Mouse (Mus musculus) forebrain, embryonic 12.5 days (tissue): ENCODE data around the gene Chid1. TPM values are rescaled to one million over a fixed set of nuclear protein-coding genes. Genes with fewer than 3 reads are reported as not detected.

ENCODE experiments used
- ATAC-seq: fragments of 200-750 bp; cut with Nextera tagmentation; 2 replicates; pipeline ENCODE4 v1.8.0; 2017; ENCODE audit warnings: moderate TSS enrichment; ENCODE audit not compliant: low FRiP score
- H3K27ac ChIP-seq: fragments of 300-500 bp; sonication (generic); 2 replicates; pipeline ENCODE4 v1.5.1; 2016; ENCODE audit warnings: mild to moderate bottlenecking
- H3K27me3 ChIP-seq: fragments of 300-500 bp; sonication (generic); 2 replicates; pipeline ENCODE4 v1.6.1; 2016; ENCODE audit warnings: mild to moderate bottlenecking
- H3K36me3 ChIP-seq: fragments of 300-500 bp; sonication (generic); replicated peaks from 2 replicates; pipeline ENCODE4 v1.6.1; 2016; ENCODE audit warnings: mild to moderate bottlenecking
- H3K4me1 ChIP-seq: fragments of 300-500 bp; sonication (generic); 2 replicates; pipeline ENCODE4 v1.6.1; 2016
- H3K4me2 ChIP-seq: fragments of 300-500 bp; sonication (generic); 2 replicates; pipeline ENCODE4 v1.6.1; 2016; ENCODE audit warnings: mild to moderate bottlenecking, moderate library complexity
- H3K4me3 ChIP-seq: fragments of 300-500 bp; sonication (generic); replicated peaks from 2 replicates; pipeline ENCODE4 v1.5.1; 2016; ENCODE audit warnings: mild to moderate bottlenecking
- H3K9ac ChIP-seq: fragments of 300-500 bp; sonication (generic); 2 replicates; pipeline ENCODE4 v1.6.1; 2016; ENCODE audit warnings: mild to moderate bottlenecking
- H3K9me3 ChIP-seq: fragments of 300-500 bp; sonication (generic); 2 replicates; pipeline ENCODE4 v1.6.1; 2016
- WGBS: fragments of 180-500 bp; shearing (Covaris S2); methylation state at CpG from one replicate; pipeline ENCODE4 v1.1.7; 2016; 5-methylcytosine and 5-hydroxymethylcytosine counted together
- polyA plus RNA-seq: library from polyadenylated mRNA; unstranded; fragments of >200 nt; fragmentation: Nextera tagmentation; extraction: Ambion mirVana; gene quantifications from 2 replicates; pipeline ENCODE4 v1.2.1, GENCODE M21; 2016

Chid1 gene
- polyA plus RNA-seq: 24.0 and 24.2 TPM in 2 replicates

GRCm38 (mm10) chr7:141539556-141540311, at the start of gene Chid1:
Chid1 (minus strand) TSS chr7:141539857.
- Histone ChIP-seq H3K36me3 (no peaks in the 10 kb centered on the region), H3K4me2 (peak within 1 kb of the TSS; percentile 88), H3K9ac (peak within 1 kb of the TSS; percentile 89), H3K27me3 (0 out of 2 replicates have a peak, but pooled peaks cover 6% of the 10 kb centered on the region), H3K4me1 (peaks cover 23% of the 10 kb centered on the region), H3K27ac (peak within 1 kb of the TSS; percentile 74), H3K9me3 (no peaks in the 10 kb centered on the region), H3K4me3 (peak within 1 kb of the TSS; percentile 67)
- peak; percentile 97 for ATAC-seq
- WGBS: under 1% methylated on average over 46 of the region's 46 CpGs

GRCm38 (mm10) chr7:141588890-141589289, 49.2 kb upstream of the Chid1 start:
- ATAC-seq: no peak
- Histone ChIP-seq H3K4me2 (no peak overlapping the region), H3K4me1 (no peaks in the 10 kb centered on the region), H3K36me3 (peaks cover 29% of the 10 kb centered on the region), H3K9ac (no peak overlapping the region), H3K27me3 (no peaks in the 10 kb centered on the region), H3K27ac (no peak overlapping the region), H3K4me3 (no peak overlapping the region), H3K9me3 (no peaks in the 10 kb centered on the region)
- WGBS: 95% methylated on average over 6 of the region's 6 CpGs

DNA sequence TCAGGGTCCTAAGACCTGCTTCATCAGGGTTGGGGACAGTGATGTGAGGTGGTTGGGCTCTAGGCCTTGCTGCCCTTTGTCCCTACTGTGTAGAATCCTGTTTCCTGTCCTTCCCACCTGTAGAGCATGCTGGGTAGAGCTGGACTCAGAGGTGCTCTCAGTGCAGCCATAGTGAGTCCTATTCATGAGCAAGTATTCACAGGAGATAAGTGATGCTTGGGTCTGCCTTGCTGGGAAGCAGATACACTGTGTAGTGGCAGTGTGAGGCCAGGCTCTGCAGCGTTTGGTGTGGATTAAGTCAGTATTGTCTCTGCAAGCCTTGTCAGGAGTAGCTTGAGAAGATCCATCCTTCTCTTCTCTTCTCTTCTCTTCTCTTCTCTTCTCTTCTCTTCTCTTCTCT, 46.2 kb upstream of the Chid1 start:
- WGBS: 93% methylated on average over 1 of the region's 1 CpGs
- ATAC-seq: no peak
- H3K27ac ChIP-seq: no peak overlapping the region

DNA sequence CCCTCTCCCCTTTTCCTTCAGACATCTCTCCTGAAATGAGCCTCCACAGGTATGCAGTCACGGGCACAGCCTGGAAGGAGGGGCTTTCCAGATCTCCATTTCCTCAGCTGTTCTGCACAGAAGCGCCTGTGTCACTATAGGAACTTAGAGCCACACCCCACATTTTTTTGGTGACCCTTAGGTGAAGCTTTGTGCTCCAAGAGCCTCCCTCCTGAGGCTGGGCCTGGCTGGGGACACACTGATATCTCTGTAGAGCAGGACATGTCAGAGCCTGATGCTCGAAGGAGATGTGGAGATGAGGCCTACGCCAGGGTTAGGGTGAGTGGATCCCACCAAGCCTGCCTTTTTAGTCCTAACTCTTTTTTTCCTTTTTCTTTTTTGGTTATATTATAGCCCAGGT, 45.6 kb upstream of the Chid1 start:
- 90% methylated on average over 4 of the region's 4 CpGs for WGBS
- Histone ChIP-seq H3K9ac (no peak overlapping the region), H3K4me2 (no peak overlapping the region), H3K27me3 (no peaks in the 10 kb centered on the region), H3K4me3 (no peak overlapping the region), H3K27ac (no peak overlapping the region), H3K36me3 (peaks cover 12% of the 10 kb centered on the region), H3K4me1 (no peaks in the 10 kb centered on the region), H3K9me3 (no peaks in the 10 kb centered on the region)
- no peak for ATAC-seq

More for the DNA sequence above, 46.2 kb upstream of the Chid1 start:
- Histone ChIP-seq H3K27me3 (no peaks in the 10 kb centered on the region), H3K4me2 (no peak overlapping the region), H3K4me3 (no peak overlapping the region), H3K9me3 (no peaks in the 10 kb centered on the region), H3K4me1 (no peaks in the 10 kb centered on the region), H3K36me3 (peaks cover 18% of the 10 kb centered on the region), H3K9ac (no peak overlapping the region)

DNA sequence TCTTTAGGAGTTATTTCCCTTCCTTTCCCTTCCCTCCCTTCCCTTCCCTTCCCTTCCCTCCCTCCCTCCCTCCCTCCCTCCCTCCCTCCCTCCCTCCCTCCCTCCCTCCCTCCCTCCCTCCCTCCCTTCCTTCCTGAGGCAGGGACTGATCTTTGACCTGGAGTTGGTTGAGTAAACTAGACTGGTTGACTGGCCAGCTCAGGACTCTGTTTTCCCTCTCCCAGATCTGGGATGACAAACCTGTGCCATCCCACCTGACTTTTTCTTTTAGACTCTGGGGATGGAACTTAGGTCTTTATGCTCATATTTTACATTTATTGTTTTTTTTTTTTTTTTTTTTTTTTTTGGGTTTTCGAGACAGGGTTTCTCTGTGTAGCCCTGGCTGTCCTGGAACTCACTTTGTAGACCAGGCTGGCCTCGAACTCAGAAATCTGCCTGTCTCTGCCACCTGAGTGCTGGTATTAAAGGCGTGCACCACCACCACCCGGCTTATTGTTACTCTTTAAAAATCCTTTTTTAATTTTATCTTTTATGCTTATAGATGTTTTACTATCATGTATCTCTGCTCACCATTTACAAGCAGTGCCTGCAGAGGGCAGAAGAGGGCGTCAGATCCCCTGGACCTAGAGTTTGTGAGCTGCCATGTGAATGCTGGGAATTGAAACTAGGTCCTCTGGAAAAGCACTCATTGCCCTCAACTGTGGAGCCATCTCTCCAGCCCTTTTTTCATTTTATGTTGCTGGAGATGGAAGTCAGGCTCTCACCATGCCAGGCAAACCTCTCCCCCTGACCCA, 44.6 kb upstream of the Chid1 start:
- no peak overlapping the region for H3K9ac ChIP-seq
- 93% methylated on average over 4 of the region's 5 CpGs for WGBS
- no peak overlapping the region for H3K4me2 ChIP-seq
- peaks cover 5% of the 10 kb centered on the region; the same call in 1 of the 2 replicates for H3K36me3 ChIP-seq
- no peaks in the 10 kb centered on the region for H3K4me1 ChIP-seq
- no peaks in the 10 kb centered on the region for H3K27me3 ChIP-seq
- H3K27ac ChIP-seq: no peak overlapping the region
- no peak for ATAC-seq
- no peaks in the 10 kb centered on the region for H3K9me3 ChIP-seq
- no peak overlapping the region for H3K4me3 ChIP-seq

DNA sequence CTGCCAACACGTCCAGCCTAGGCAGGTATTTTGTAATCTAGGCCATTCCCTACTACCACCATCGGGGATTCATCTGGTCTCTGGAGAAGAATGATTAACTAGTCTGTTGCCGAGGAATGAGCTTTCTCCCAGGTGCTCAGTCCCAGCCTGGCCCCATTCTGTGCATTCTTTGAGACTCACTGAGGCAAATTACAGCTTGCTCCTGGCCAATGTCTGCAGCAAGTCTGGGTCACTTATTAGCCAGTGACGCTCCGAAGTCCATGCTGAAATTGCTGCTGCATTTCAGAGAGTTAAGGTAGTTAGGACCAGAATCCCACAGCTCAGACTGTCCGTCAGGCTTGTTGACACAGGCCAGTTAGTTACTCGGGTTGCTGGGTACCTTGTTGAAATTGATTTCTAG, 41.7 kb upstream of the Chid1 start:
- H3K27me3 ChIP-seq: no peaks in the 10 kb centered on the region
- no peaks in the 10 kb centered on the region for H3K36me3 ChIP-seq
- H3K9me3 ChIP-seq: no peaks in the 10 kb centered on the region
- H3K4me1 ChIP-seq: no peaks in the 10 kb centered on the region
- no peak overlapping the region for H3K4me2 ChIP-seq
- H3K4me3 ChIP-seq: no peak overlapping the region
- no peak overlapping the region for H3K9ac ChIP-seq
- WGBS: 88% methylated on average over 7 of the region's 7 CpGs
- no peak overlapping the region for H3K27ac ChIP-seq
- no peak for ATAC-seq

DNA sequence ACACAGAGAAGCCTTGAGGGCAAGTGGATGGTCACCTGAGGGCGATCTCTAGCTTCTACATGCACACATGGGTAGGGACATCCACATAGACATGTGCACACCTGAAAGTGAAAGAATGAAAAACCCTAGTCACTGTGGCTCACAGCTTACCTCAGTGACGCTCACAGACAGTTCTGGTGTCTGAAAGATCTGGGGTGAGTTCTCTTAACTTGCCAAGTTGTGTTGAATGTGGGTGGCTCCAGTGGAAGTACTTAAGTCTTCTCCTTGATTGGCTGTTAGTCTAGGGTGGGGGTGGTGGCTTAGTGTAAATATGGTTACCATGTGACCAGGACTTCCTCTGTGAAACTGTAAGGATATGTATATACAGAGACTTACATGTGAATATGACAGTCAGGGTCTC, 39.3 kb upstream of the Chid1 start:
- Histone ChIP-seq H3K4me1 (no peaks in the 10 kb centered on the region), H3K27me3 (no peaks in the 10 kb centered on the region), H3K4me2 (no peak overlapping the region), H3K36me3 (no peaks in the 10 kb centered on the region), H3K9me3 (no peaks in the 10 kb centered on the region), H3K4me3 (no peak overlapping the region), H3K27ac (no peak overlapping the region), H3K9ac (no peak overlapping the region)
- no peak for ATAC-seq
- 92% methylated on average over 2 of the region's 2 CpGs for WGBS

- Histone ChIP-seq H3K4me2 (no peak overlapping the region), H3K36me3 (no peaks in the 10 kb centered on the region), H3K27me3 (no peaks in the 10 kb centered on the region), H3K4me1 (no peaks in the 10 kb centered on the region), H3K4me3 (no peak overlapping the region), H3K9me3 (no peaks in the 10 kb centered on the region), H3K9ac (no peak overlapping the region), H3K27ac (no peak overlapping the region)
- 92% methylated on average over 1 of the region's 1 CpGs for WGBS
- no peak for ATAC-seq
Measured at GRCm38 (mm10) chr7:141578511-141578910, 38.9 kb upstream of the Chid1 start.

DNA sequence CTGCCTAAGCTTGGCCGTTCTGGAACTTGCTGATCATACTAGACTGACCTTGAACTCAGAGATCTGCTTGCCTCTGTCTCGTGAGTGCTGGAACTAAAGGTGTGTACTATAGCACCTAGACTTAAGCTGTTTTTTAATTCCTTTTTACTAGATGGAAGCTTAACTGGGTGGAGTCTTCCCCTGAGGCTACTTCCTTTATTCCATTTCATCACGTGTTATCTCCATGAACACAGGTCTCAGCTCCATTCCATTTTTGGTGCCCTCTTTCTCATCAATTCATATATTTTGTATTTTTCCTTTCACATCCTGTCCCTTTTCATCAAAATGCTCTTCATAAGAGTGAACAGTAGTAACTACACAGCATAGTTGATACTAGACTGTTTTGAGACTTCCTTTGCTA, 38.1 kb upstream of the Chid1 start:
- no peak overlapping the region for H3K27ac ChIP-seq
- WGBS: 90% methylated on average over 3 of the region's 3 CpGs
- no peaks in the 10 kb centered on the region for H3K27me3 ChIP-seq
- H3K9me3 ChIP-seq: no peaks in the 10 kb centered on the region
- H3K4me1 ChIP-seq: no peaks in the 10 kb centered on the region
- no peak for ATAC-seq
- H3K4me2 ChIP-seq: no peak overlapping the region
- H3K36me3 ChIP-seq: no peaks in the 10 kb centered on the region
- no peak overlapping the region for H3K9ac ChIP-seq
- H3K4me3 ChIP-seq: no peak overlapping the region

DNA sequence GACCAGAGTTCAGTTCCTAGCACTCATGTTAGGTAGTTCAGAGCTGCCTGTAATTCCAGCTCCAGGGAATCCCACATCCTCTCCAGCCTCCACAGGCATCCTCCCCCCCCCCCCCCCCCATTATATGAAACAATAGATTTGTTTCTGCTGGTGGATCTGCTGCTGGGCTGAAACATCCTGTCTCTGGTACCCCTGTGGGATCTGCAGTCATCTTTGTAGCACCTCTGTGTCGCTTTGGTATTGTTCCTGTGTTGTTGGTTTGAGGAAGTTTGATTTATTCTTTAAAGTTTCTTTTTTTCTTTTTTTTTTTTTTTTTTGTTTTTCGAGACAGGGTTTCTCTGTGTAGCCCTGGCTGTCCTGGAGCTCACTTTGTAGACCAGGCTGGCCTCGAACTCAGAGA, 35.8 kb upstream of the Chid1 start:
- no peak overlapping the region for H3K4me3 ChIP-seq
- no peak overlapping the region for H3K9ac ChIP-seq
- ATAC-seq: no peak
- H3K4me1 ChIP-seq: no peaks in the 10 kb centered on the region
- no peaks in the 10 kb centered on the region for H3K36me3 ChIP-seq
- H3K4me2 ChIP-seq: no peak overlapping the region
- no peak overlapping the region for H3K27ac ChIP-seq
- H3K27me3 ChIP-seq: no peaks in the 10 kb centered on the region
- no peaks in the 10 kb centered on the region for H3K9me3 ChIP-seq
- 94% methylated on average over 2 of the region's 3 CpGs for WGBS

DNA sequence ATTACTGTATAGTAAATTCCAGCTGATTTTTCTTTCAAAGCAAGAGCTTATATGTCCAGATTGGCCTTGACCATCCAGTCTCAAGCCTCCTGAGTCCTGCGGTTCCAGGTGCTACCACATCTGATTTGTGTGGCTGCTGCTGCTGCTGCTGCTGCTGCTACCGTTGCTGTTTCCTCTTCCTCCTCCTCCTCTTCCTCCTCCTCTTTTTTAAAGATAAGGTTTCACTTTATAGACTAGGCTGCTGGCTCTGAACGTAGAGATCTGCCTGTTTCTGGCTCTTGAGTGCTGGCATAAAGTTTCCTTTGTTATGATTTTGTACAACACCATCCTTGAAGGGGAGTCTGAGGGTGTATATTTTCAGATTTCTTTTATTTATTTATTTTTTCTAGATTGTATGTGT, 34.4 kb upstream of the Chid1 start:
- H3K4me1 ChIP-seq: no peaks in the 10 kb centered on the region
- H3K4me3 ChIP-seq: no peak overlapping the region
- WGBS: 89% methylated on average over 3 of the region's 3 CpGs
- H3K27ac ChIP-seq: no peak overlapping the region
- no peak overlapping the region for H3K9ac ChIP-seq
- ATAC-seq: no peak
- no peaks in the 10 kb centered on the region for H3K36me3 ChIP-seq
- no peaks in the 10 kb centered on the region for H3K27me3 ChIP-seq
- no peak overlapping the region for H3K4me2 ChIP-seq
- no peaks in the 10 kb centered on the region for H3K9me3 ChIP-seq

GRCm38 (mm10) chr7:141570625-141571295, 31.1 kb upstream of the Chid1 start:
- Histone ChIP-seq H3K4me2 (no peak overlapping the region), H3K27me3 (no peaks in the 10 kb centered on the region), H3K27ac (no peak overlapping the region), H3K36me3 (no peaks in the 10 kb centered on the region), H3K4me1 (peaks cover 7% of the 10 kb centered on the region), H3K9me3 (no peaks in the 10 kb centered on the region), H3K4me3 (no peak overlapping the region), H3K9ac (no peak overlapping the region)
- no peak for ATAC-seq
- WGBS: 65% methylated on average over 4 of the region's 4 CpGs
